Mouse (Mus musculus): ENCODE data around the gene Syt14.

The Syt14 gene

DNA sequence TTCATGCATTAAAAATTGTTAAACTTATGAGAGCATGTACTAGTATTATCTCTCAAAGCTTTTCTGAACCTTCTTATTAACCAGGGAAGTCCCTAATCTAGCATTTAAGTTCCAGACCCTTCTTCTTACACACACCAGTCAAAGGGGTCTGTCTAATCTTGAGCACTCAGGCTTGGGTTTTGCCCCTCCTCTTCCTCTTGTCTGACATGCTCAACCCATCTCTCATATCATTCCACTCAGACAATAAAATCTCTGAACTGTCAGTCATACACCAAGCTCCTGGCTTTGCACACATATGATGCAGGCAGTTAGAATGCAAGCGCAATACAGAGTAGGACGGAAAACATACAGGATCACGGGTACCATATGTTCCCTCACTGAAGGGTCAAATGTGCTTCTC, 48.4 kb downstream of the Syt14 start:
- no peak for DNase-seq (ENCODE audit: low read depth, low spot score)

DNA sequence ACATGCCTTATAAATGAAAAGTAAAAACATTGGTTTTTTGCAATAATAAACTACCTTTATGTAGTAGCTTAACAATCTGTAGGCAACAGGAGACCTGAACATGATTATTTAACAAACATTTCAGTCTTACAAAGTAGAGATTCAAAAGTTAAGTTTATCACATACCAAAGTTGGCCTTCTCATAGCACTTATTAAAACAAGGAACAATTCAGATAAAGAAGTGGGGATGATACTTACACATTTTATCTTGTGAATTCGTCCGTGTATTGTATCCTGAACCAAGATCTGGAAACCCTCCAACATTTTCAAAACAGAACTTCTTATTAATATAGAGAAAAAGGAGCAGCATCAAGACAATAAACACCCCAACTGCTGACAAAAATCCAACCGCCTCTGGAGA, 49.1 kb downstream of the Syt14 start:
- DNase-seq (ENCODE audit: low read depth, low spot score) = no peak

DNA sequence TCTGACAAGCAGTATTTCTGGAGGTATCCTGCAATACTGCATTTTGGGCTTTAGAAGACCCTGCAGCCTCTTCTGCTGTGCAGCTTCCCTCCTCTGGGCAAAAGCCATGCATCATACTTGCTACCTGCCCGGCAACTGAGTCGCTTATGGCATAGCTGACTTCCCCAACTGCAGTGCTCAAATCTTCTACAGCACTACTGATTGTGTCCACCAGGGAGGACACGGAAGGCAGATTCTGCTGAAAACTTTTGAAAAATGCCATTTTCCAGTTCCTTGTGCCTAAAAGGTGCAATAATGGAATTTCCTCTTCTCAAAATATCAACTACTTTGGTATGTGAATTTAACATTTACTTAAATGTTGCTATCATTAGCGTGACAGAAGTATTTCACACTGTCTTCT, 51.2 kb downstream of the Syt14 start:
- no peak for DNase-seq (ENCODE audit: low read depth, low spot score)

GRCm38 (mm10) chr1:192981658-192982057, 53.9 kb downstream of the Syt14 start:
- DNase-seq (ENCODE audit: low read depth, low spot score) = no peak

DNA sequence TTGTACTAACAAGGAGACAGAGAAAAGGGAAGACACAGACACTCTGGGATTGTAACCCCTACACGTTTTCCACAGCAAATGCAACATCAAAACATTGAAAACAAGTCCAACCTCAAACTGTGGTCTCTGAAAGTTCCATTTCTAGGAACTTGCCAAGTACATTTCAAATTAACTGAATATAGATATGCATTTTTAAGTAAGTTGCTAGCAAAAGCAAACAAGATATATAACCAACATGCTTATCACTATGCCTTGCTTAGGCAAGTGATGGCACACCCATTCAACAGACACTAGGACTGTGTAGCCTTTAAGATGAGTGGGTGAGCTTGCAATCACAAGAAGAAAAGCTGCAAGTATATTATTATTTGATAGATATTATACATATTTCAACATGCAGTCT, 54.5 kb downstream of the Syt14 start:
- no peak for DNase-seq (ENCODE audit: low read depth, low spot score)

DNA sequence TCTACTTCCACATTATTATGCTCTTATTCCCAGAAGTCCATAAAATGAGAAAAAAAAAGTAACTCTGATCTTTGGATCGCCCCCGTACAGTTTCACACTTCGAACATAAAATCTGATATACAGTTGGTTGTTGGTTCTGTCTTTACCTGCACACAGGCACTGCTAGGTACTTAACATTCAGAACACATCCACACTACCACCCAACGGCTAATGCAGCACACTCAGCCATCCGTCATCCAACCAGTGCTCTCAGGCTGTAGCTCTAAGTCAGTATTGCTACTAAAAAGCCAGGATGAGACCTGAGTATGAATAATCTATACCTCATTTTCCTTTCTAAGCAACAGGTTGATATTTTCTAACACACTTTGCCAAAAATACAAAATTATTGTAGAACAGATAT, 73.3 kb downstream of the Syt14 start:
- no peak for DNase-seq (ENCODE audit: low read depth, low spot score)

DNA sequence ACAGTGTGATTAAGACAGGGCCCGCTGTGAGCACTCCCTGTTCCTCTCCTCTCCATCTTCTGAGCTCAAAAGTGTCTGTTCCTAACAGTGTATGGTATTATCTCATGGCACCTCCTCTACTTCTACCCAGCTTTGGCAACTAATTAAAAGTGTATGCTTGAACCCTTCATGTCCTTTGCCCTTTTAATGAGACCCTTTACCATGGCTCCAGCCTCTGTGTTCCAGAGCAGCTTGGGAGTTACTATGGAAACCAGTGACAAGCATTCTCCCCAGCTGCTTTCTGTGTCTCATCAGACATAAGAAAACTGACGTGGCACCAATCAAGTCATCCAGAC, 87.8 kb downstream of the Syt14 start:
- peak; percentile 30 for DNase-seq (ENCODE audit: low read depth, low spot score)

DNA sequence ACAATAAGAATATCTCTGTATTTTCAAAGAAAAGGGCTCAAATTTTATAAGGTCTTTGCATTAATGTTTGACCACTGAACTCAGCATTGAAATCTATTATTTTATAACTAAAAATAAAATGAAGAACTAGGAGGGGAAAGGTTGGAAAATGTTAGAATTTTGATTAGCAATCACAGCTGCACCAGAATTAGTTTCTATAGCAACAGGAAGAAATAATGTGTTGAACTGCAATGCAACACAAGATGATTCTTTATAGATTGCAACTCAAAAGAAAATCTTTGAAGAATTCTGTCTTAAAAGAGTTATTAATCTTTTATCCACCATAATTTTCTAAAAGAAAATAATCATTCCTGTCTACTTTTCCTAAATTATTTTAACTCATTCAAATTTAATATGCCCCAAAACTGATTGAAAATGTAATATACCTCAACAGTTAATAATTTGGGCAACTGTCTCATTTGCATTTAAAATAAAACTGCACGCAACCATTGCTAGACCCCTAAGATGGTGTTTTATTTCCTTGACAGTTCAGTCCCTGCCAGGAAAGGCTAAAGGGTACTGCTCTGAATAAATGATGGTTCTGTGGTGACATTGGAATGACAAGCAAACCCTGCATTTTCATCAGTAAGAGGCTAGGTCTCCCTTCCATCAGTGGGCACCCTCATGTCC, 88.3 kb downstream of the Syt14 start:
- no peak for DNase-seq (ENCODE audit: low read depth, low spot score)

- no peak for DNase-seq (ENCODE audit: low read depth, low spot score)
Measured at GRCm38 (mm10) chr1:192939033-192939432, 96.5 kb downstream of the Syt14 start.

- no peak for DNase-seq (ENCODE audit: low read depth, low spot score)
Measured at GRCm38 (mm10) chr1:192937956-192938355, 97.6 kb downstream of the Syt14 start.

DNA sequence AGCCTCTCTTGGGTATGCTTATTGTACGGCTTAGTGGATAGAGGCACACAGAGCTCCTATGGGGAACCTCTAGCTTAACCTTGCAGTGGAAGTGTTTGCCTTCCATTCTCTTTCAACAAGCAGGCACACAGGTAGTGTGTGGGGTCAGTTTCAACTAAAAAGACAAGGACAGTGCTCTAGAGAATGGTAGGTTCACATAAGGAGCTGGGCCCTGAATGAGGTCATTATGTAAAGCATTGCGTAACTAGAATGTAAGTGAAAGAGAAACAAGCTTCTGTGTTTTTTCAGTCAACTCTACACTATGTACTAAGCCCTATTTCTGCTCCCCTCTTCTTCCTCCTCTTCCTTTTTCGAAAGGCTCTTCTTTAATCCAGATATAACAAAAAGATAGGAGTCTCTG, 103.8 kb downstream of the Syt14 start:
- DNase-seq (ENCODE audit: low read depth, low spot score) = no peak

DNA sequence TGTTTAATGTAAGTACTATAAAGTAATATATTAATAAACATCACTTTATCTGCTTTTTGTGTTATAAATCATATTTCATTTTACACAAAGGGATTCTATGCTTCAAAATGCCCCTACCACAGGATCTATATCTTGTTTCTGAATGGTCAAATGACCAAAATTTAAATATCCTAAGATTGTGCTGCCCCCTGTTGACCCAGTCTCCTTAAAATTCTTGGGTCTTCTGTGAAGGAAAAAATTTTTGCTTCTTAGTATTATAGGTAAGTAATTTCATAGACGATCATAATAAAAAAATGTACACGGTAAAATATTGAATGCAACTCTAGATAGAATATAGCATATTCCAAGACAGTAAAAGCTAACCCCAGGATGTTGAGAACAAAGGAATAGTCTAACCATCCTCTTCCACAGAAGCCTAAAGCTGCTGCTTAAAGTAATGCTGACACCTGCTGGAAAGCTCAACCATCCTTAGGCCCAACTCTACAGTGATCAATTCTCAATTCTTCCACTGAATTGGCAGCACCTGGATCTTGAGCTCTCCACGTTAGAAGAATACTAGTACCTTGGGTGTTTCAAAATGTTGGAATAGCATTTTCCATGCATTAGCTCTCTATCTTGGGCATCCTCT, 123.4 kb downstream of the Syt14 start:
- peak; percentile 24 for DNase-seq (ENCODE audit: low read depth, low spot score)

DNA sequence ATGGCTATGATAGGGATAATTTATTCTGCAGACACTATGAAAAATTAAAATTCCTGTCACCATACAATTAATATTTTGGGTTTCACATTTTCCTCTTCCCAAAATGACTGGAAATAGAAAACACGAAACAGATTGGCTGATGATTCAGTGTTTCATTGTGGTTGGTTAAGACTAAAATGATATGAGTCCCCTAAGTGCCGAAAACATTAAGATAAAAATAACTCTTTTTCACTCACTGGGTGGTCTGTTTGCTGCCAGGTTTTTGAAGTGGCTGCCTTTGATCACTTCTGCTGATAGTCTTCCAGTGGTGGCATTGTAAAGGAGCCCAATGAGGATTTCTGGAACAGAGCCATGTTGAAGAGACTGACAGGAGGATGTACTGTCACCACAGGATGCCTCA, 134.1 kb downstream of the Syt14 start:
- no peak for DNase-seq (ENCODE audit: low read depth, low spot score)

- peak; percentile 21 for DNase-seq (ENCODE audit: low read depth, low spot score)
Measured at GRCm38 (mm10) chr1:192900913-192901312, 134.7 kb downstream of the Syt14 start.

- peak; percentile 62 for DNase-seq (ENCODE audit: low read depth, low spot score)
Measured at GRCm38 (mm10) chr1:192898742-192899141, 136.8 kb downstream of the Syt14 start.

DNA sequence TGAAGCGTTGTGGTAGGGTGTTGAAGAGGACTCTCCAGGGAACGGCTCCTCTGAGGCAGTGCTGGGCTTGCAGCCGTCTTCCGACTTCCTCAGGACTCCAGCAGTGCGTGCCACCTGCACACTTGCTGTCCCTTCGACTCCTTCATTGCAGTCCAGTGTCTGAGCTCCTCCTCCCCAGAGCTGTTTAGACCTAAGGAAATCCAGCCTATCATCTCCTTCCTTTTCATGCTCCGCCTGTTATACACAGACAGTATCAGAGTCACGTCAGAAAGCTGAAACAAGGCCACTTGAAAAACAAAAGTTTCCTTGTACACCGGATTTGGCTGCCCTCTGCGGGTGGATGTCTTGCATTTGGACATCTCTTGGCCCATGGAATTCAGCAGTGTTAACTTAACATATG, 138.4 kb downstream of the Syt14 start:
- DNase-seq (ENCODE audit: low read depth, low spot score) = no peak

- DNase-seq (ENCODE audit: low read depth, low spot score) = no peak
Measured at GRCm38 (mm10) chr1:192896076-192896475, 139.5 kb downstream of the Syt14 start.

GRCm38 (mm10) chr1:192890716-192891115, 144.9 kb downstream of the Syt14 start:
- DNase-seq (ENCODE audit: low read depth, low spot score) = no peak

DNA sequence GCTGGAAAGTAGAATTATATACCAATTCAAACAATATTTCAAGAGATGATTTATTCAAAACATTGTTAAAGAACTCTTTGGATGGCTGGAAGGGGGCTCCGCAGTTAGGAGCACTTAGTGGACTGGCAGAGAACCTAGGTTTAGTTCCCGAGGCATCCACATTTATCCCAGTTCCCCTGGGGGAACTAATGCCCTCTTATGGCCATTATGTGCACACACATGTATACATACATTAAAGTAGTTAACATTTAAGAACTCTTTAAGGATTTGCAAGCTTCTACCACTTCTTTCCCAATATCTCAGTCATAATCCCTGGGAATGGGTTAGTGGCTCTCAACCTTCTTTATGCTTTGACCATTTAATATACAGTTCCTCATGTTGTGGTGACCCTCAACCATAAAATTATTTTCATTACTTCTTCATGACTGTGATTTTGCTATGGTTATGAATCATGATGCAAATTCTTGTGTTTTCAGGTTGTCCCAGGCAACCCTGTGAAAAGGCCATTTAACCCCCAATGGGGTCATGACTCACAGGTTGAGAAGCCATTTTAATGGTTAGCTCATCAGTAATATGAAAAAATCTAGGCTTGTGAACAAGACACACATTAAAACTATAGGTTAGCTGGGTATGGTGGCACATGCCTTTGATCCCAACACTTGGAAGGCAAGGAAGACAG, 152.8 kb downstream of the Syt14 start:
- no peak for DNase-seq (ENCODE audit: low read depth, low spot score)

GRCm38 (mm10) chr1:192880130-192880529, 155.4 kb downstream of the Syt14 start:
- no peak for DNase-seq (ENCODE audit: low read depth, low spot score)

DNA sequence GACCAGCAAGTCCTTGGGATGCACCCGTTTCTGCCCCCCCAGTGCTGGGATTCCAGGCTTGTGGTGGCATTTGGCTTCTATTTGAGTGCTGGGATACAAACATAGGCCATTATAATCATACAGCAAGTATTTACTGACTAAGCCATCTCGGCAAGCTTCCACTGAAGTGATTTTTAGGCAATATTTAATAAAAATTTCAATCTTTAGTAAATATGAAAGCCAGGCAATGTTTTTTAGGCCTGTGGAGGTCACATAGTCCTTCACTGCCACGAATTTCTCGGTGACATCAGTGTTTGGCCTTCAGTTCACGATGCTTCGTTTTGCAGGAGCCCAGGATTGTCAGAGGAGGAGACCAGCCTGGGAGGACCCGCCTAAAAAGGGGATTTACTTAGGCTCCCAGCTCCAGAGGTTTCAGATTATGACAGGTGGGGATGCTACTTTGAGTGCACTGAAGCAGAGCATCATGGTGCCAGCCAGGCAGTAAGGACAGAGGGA, 156.4 kb downstream of the Syt14 start:
- DNase-seq (ENCODE audit: low read depth, low spot score) = no peak

DNA sequence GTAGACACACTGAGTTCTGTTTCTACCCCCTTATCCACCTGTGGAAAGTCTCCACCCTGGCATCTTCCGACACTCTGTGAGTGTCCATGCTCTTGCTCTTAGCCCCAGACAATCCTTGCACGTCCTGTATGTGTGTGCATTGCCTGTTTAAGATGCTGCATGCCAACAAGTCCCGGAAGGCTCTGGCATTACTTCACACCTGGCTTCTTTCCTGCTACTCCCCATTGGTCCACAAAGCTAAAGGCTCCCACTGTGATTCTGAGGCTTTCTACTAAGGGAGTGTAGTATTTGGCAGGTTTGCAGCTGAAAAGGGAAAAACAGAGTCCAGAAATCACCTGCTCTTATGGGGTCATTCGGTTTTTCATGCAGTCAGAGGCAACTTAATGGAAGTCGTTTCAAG, 162.7 kb downstream of the Syt14 start:
- DNase-seq (ENCODE audit: low read depth, low spot score) = no peak

GRCm38 (mm10) chr1:192869761-192870160, 165.8 kb downstream of the Syt14 start:
- no peak for DNase-seq (ENCODE audit: low read depth, low spot score)
